22 mouse cellular contexts compared by ENCODE assay signal in genomic region chr16:12780635-12781034, GRCm38 (mm10).
"Had no signal": no experiment of that assay in that cellular context is flagged by ENCODE, and none has a peak within 500 bp of the region (broad histone marks: within the 10 kb centered on the region; RNA-seq: fewer than 3 reads in every experiment).

No protein-coding gene starts in this region.

- DNase-seq: kidney, adult 8-10 months; kidney, postnatal 10 days; kidney, postnatal 36 days; liver; lung, adult 18-20 months; lung, postnatal 10 days; lung, postnatal 36 days; retina, postnatal 1 day; right cerebral cortex, postnatal 25 days; spleen, adult 18-20 months; thymus, adult 18-20 months; thymus, postnatal 36 days had no signal

- H3K4me3 ChIP-seq: kidney, embryonic 15.5 days; limb, embryonic 10.5 days; limb, embryonic 13.5 days; liver, embryonic 12.5 days; liver, embryonic 15.5 days; lung, embryonic 15.5 days; midbrain, embryonic 12.5 days; myocyte; neural tube, embryonic 13.5 days had no signal

- H3K4me2 ChIP-seq: kidney, embryonic 15.5 days; limb, embryonic 13.5 days; liver, embryonic 12.5 days; liver, embryonic 15.5 days; lung, embryonic 15.5 days; midbrain, embryonic 12.5 days; neural tube, embryonic 13.5 days had no signal

- H3K9me3 ChIP-seq: kidney, embryonic 15.5 days; limb, embryonic 10.5 days; limb, embryonic 13.5 days; liver, embryonic 12.5 days; liver, embryonic 15.5 days; lung, embryonic 15.5 days; midbrain, embryonic 12.5 days; neural tube, embryonic 13.5 days had no signal

- H3K27ac ChIP-seq: kidney, embryonic 15.5 days; limb, embryonic 10.5 days; limb, embryonic 13.5 days; liver, embryonic 12.5 days; liver, embryonic 15.5 days; lung, embryonic 15.5 days; midbrain, embryonic 12.5 days; neural tube, embryonic 13.5 days had no signal

- H3K36me3 ChIP-seq: kidney, embryonic 15.5 days; limb, embryonic 10.5 days; limb, embryonic 13.5 days; liver, embryonic 12.5 days; liver, embryonic 15.5 days; lung, embryonic 15.5 days; midbrain, embryonic 12.5 days; neural tube, embryonic 13.5 days had no signal

- H3K4me1 ChIP-seq: kidney, embryonic 15.5 days; limb, embryonic 10.5 days; limb, embryonic 13.5 days; liver, embryonic 12.5 days; liver, embryonic 15.5 days; lung, embryonic 15.5 days; midbrain, embryonic 12.5 days; neural tube, embryonic 13.5 days had no signal

- ATAC-seq: liver, embryonic 12.5 days; midbrain, embryonic 16.5 days had no signal

- H3K9ac ChIP-seq: kidney, embryonic 15.5 days; limb, embryonic 13.5 days; liver, embryonic 12.5 days; liver, embryonic 15.5 days; lung, embryonic 15.5 days; midbrain, embryonic 12.5 days; neural tube, embryonic 13.5 days had no signal

- H3K27me3 ChIP-seq: kidney, embryonic 15.5 days; limb, embryonic 13.5 days; liver, embryonic 12.5 days; liver, embryonic 15.5 days; lung, embryonic 15.5 days; midbrain, embryonic 12.5 days; neural tube, embryonic 13.5 days had no signal
